Mouse (Mus musculus) granulocyte monocyte progenitor cell, adult 5-6 weeks (primary cell): ENCODE results near the gene Rhox2b. TPM values are rescaled to one million over a fixed set of nuclear protein-coding genes. Genes with fewer than 3 reads are reported as not detected.
"Not testable (repeated sequence)": the region's sequence is repeated elsewhere in the genome, so short reads cannot be mapped to it uniquely, and the experiment has no call there.

ENCODE experiments used
- ATAC-seq: replicated peaks from 2 replicates; pipeline ENCODE4 v1.8.0; 2016; ENCODE audit warnings: mild to moderate bottlenecking, moderate TSS enrichment, inconsistent platforms; ENCODE audit not compliant: poor library complexity, severe bottlenecking
- total RNA-seq, 2 experiments: library from RNA; stranded (forward) in 1 of 2; stranded (reverse) in 1 of 2; fragments of 200-712, 200-1000 nt in 1 of 2; fragments of >200 nt in 1 of 2; fragmentation: Nextera tagmentation in 1 of 2; gene quantifications; 2 replicates each; pipeline ENCODE4 v1.2.3; 2014 to 2017

Gene Rhox2b
- total RNA-seq (2014; fragmentation: Nextera tagmentation), result not detected in 2 replicates
- total RNA-seq (2017), result not detected in 2 replicates

DNA sequence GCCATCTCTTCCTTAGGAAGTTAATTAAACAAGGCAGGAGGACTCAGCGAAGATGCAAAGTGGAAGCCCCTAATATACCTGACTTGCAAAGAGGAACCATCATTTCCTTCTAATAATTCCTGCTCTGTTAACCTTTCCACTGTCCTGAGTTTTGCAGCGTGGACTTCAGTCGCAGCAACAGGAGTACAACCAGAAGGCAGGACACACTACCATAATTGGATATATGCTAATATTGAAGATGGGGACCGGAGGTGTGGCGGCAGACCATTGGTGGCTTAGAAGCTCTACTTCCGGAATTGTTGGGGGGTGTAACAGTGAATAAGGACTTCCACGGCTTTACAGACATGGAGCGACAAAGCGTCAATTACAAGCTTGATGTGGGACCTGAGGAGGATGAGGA lies at the start of gene Rhox2b:
TSS of gene Rhox2b (plus strand) at position 301 of the 400 bp plus-strand sequence.
- ATAC-seq, result not testable (repeated sequence)

DNA sequence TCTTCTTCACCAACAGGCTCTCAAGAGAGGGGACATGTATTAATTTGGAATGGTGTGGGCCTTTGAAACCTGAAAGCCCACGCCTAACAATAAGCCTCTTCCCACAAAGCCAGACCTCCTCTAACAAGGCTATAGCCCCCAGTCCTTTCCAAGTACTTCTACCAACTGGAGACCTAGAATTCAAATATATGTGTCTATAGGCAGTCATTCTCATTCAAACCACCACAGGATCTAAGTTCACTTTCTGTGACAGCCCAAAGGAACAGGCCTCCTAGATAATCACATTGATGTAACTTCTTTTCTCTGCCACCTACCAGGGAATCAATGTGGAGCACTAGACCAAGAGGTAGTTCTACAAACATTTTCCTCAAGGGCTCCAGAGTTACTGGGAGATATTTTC lies 32.1 kb upstream of the Rhox2b start, which contains the start of gene Rhox3a2:
TSS of gene Rhox3a2 (plus strand) at position 301 of the 400 bp plus-strand sequence.
- ATAC-seq, result not testable (repeated sequence)

DNA sequence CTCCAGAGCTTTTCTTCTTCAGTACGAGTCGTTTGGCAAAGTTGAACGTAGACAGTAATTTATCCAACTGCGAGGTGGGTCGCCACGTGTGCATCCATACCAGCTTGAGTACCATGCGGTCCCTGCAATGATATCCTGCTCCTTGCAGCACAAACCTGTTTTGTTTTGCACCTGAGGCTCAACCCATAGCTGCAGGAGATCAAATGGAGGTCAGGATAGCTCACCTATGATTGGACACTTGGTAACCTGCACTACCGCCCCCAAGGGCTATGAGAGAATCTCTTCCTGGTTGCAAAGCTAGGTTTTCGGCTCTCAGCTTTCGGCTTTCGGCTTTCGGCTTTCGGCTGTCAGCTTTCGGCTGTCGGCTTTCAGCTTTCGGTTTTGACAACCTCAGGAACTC lies 21.3 kb upstream of the Rhox2b start, which contains the start of gene Rhox4a2:
TSS of gene Rhox4a2 (plus strand) at position 301 of the 400 bp plus-strand sequence.
- ATAC-seq, result not testable (repeated sequence)

DNA sequence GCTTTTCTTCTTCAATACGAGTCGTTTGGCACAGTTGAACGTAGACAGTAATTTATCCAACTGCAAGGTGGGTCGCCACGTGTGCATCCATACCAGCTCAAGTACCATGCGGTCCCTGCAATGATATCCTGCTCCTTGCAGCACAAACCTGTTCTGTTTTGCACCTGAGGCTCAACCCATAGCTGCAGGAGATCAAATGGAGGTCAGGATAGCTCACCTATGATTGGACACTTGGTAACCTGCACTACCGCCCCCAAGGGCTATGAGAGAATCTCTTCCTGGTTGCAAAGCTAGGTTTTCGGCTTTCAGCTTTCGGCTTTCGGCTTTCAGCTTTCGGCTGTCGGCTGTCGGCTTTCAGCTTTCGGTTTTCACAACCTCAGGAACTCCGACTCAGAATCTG lies 20.3 kb downstream of the Rhox2b start, which contains the start of gene Rhox4b:
TSS of gene Rhox4b (plus strand) at position 301 of the 400 bp plus-strand sequence.
- ATAC-seq, result not testable (repeated sequence)

DNA sequence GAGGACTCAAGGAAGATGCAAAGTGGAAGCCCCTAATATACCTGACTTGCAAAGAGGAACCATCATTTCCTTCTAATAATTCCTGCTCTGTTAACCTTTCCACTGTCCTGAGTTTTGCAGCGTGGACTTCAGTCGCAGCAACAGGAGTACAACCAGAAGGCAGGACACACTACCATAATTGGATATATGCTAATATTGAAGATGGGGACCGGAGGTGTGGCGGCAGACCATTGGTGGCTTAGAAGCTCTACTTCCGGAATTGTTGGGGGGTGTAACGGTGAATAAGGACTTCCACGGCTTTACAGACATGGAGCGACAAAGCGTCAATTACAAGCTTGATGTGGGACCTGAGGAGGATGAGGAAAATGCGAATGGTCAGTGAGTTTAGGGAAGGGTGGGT lies 41.5 kb downstream of the Rhox2b start, which contains the start of gene Rhox2c:
TSS of gene Rhox2c (plus strand) at position 301 of the 400 bp plus-strand sequence.
- ATAC-seq, result not testable (repeated sequence)

DNA sequence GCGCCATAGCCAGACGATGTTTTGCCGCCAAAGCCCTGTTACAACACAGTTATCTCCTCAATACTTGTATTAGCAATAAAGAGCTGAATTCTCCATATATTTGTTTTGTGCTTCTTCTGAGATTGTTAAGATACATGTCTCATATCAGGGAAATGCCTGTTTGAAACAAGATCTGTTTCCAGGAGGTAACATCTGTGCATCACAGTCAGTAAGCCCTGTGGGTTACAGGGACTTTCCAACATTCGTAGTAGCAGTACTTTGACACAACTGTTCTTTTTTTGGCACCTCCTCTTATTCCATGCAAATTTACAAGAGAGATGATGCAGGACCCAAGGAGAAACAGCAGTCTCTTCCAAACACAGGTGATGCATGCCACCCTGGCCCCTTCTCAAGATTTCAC lies 46.4 kb downstream of the Rhox2b start, which contains the start of gene Rhox3c:
TSS of gene Rhox3c (plus strand) at position 301 of the 400 bp plus-strand sequence.
- ATAC-seq, result not testable (repeated sequence)

Other genes starting within 250 kb of the Rhox2b start
- gene Akap14, start 243.2 kb upstream of the Rhox2b start, total RNA-seq (2014; fragmentation: Nextera tagmentation), result not detected in 2 replicates
- not detected in 2 replicates for gene Akap14, start 243.2 kb upstream of the Rhox2b start, total RNA-seq (2017)
- gene Ndufa1, start 220.9 kb upstream of the Rhox2b start, total RNA-seq (2014; fragmentation: Nextera tagmentation), result 227 and 528 TPM in 2 replicates
- gene Ndufa1, start 220.9 kb upstream of the Rhox2b start, total RNA-seq (2017), result 90.1 and 112 TPM in 2 replicates
- 0.73 and 5.8 TPM in 2 replicates for gene Rnf113a1, start 220.8 kb upstream of the Rhox2b start, total RNA-seq (2014; fragmentation: Nextera tagmentation)
- 2.9 and 3.8 TPM in 2 replicates for gene Rnf113a1, start 220.8 kb upstream of the Rhox2b start, total RNA-seq (2017)
- not detected in 2 replicates for gene Gm9, start 201.0 kb upstream of the Rhox2b start, total RNA-seq (2014; fragmentation: Nextera tagmentation)
- not detected in 2 replicates for gene Gm9, start 201.0 kb upstream of the Rhox2b start, total RNA-seq (2017)
- not detected in 2 replicates for gene Rhox1, start 189.8 kb upstream of the Rhox2b start, total RNA-seq (2014; fragmentation: Nextera tagmentation)
- gene Rhox1, start 189.8 kb upstream of the Rhox2b start, total RNA-seq (2017), result not detected in 2 replicates
- not detected in 2 replicates for gene Rhox2a, start 167.1 kb upstream of the Rhox2b start, total RNA-seq (2014; fragmentation: Nextera tagmentation)
- not detected in 2 replicates for gene Rhox2a, start 167.1 kb upstream of the Rhox2b start, total RNA-seq (2017)
- gene Rhox3a, start 162.1 kb upstream of the Rhox2b start, total RNA-seq (2014; fragmentation: Nextera tagmentation), result not detected in 2 replicates
- not detected in 2 replicates for gene Rhox3a, start 162.1 kb upstream of the Rhox2b start, total RNA-seq (2017)
- not detected in 2 replicates for gene Rhox4a, start 146.7 kb upstream of the Rhox2b start, total RNA-seq (2014; fragmentation: Nextera tagmentation)
- not detected in 2 replicates for gene Rhox4a, start 146.7 kb upstream of the Rhox2b start, total RNA-seq (2017)
- gene Rhox3a2, start 32.0 kb upstream of the Rhox2b start, total RNA-seq (2014; fragmentation: Nextera tagmentation), result not detected in 2 replicates
- gene Rhox3a2, start 32.0 kb upstream of the Rhox2b start, total RNA-seq (2017), result not detected in 2 replicates
- not detected in 2 replicates for gene Rhox4a2, start 21.2 kb upstream of the Rhox2b start, total RNA-seq (2014; fragmentation: Nextera tagmentation)
- gene Rhox4a2, start 21.2 kb upstream of the Rhox2b start, total RNA-seq (2017), result not detected in 2 replicates
- gene Rhox4b, start 20.4 kb downstream of the Rhox2b start, total RNA-seq (2014; fragmentation: Nextera tagmentation), result not detected in 2 replicates
- not detected in 2 replicates for gene Rhox4b, start 20.4 kb downstream of the Rhox2b start, total RNA-seq (2017)
- not detected in 2 replicates for gene Rhox2c, start 41.6 kb downstream of the Rhox2b start, total RNA-seq (2014; fragmentation: Nextera tagmentation)
- gene Rhox2c, start 41.6 kb downstream of the Rhox2b start, total RNA-seq (2017), result not detected in 2 replicates
- not detected in 2 replicates for gene Rhox3c, start 46.5 kb downstream of the Rhox2b start, total RNA-seq (2014; fragmentation: Nextera tagmentation)
- gene Rhox3c, start 46.5 kb downstream of the Rhox2b start, total RNA-seq (2017), result not detected in 2 replicates
- gene Rhox4c, start 68.3 kb downstream of the Rhox2b start, total RNA-seq (2014; fragmentation: Nextera tagmentation), result not detected in 2 replicates
- gene Rhox4c, start 68.3 kb downstream of the Rhox2b start, total RNA-seq (2017), result not detected in 2 replicates
- not detected in 2 replicates for gene Rhox2d, start 81.4 kb downstream of the Rhox2b start, total RNA-seq (2014; fragmentation: Nextera tagmentation)
- not detected in 2 replicates for gene Rhox2d, start 81.4 kb downstream of the Rhox2b start, total RNA-seq (2017)
- gene Rhox4d, start 102.3 kb downstream of the Rhox2b start, total RNA-seq (2014; fragmentation: Nextera tagmentation), result not detected in 2 replicates
- not detected in 2 replicates for gene Rhox4d, start 102.3 kb downstream of the Rhox2b start, total RNA-seq (2017)
- gene Rhox2e, start 118.4 kb downstream of the Rhox2b start, total RNA-seq (2014; fragmentation: Nextera tagmentation), result not detected in 2 replicates
- not detected in 2 replicates for gene Rhox2e, start 118.4 kb downstream of the Rhox2b start, total RNA-seq (2017)
- not detected in 2 replicates for gene Rhox3e, start 130.0 kb downstream of the Rhox2b start, total RNA-seq (2014; fragmentation: Nextera tagmentation)
- gene Rhox3e, start 130.0 kb downstream of the Rhox2b start, total RNA-seq (2017), result not detected in 2 replicates
- not detected in 2 replicates for gene Rhox4e, start 145.3 kb downstream of the Rhox2b start, total RNA-seq (2014; fragmentation: Nextera tagmentation)
- gene Rhox4e, start 145.3 kb downstream of the Rhox2b start, total RNA-seq (2017), result not detected in 2 replicates
- gene Rhox2f, start 159.3 kb downstream of the Rhox2b start, total RNA-seq (2014; fragmentation: Nextera tagmentation), result not detected in 2 replicates
- not detected in 2 replicates for gene Rhox2f, start 159.3 kb downstream of the Rhox2b start, total RNA-seq (2017)
- gene Rhox3f, start 168.9 kb downstream of the Rhox2b start, total RNA-seq (2014; fragmentation: Nextera tagmentation), result not detected in 2 replicates
- not detected in 2 replicates for gene Rhox3f, start 168.9 kb downstream of the Rhox2b start, total RNA-seq (2017)
- gene Rhox4f, start 195.6 kb downstream of the Rhox2b start, total RNA-seq (2014; fragmentation: Nextera tagmentation), result not detected in 2 replicates
- not detected in 2 replicates for gene Rhox4f, start 195.6 kb downstream of the Rhox2b start, total RNA-seq (2017)
- gene Rhox3g, start 216.5 kb downstream of the Rhox2b start, total RNA-seq (2014; fragmentation: Nextera tagmentation), result not detected in 2 replicates
- not detected in 2 replicates for gene Rhox3g, start 216.5 kb downstream of the Rhox2b start, total RNA-seq (2017)
- not detected in 2 replicates for gene Rhox2g, start 231.4 kb downstream of the Rhox2b start, total RNA-seq (2014; fragmentation: Nextera tagmentation)
- gene Rhox2g, start 231.4 kb downstream of the Rhox2b start, total RNA-seq (2017), result not detected in 2 replicates
- not detected in 2 replicates for gene Rhox4g, start 239.3 kb downstream of the Rhox2b start, total RNA-seq (2014; fragmentation: Nextera tagmentation)
- not detected in 2 replicates for gene Rhox4g, start 239.3 kb downstream of the Rhox2b start, total RNA-seq (2017)